ENCODE assay signal across 8 mouse cellular contexts in the genomic region with DNA sequence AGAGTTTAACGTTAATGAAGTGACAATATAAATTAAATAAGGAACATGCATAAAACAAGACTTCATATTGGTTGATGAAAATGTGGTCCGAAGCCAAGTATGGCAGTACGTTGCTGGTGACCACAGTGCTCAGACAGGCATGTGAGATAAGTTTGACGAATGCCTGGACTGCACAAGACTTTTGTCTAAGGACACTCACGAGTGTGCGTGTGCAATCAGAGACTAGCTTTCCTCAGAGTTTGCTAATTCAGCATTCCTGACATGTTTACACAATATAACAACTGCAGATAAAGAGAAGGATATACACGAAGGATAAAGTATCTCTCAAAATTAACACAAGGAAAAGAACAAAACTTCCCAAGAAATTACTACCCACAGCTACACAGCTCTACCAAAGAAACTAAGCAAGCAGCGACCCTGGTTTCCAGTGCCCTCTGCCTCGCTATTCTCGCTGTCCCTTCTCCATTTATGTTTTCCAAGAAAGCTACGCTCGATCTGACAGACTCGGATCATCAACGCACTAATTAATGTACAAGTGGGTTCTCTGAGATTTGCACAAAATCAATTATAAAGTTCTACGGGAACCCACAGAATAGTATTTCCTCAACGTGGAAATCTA. TPM values are rescaled to one million over a fixed set of nuclear protein-coding genes. Genes with fewer than 3 reads are reported as not detected.
A peak's percentile ranks its signal among the peaks of the same experiment; 100 is the strongest.
DNase-seq lines count a peak whose midpoint lies in the region; ATAC-seq and TF ChIP-seq lines count a peak whose summit lies in the region.

No protein-coding gene starts in this region.

- H3K4me1 ChIP-seq in bone marrow macrophage, adult 2 months (ENCODE audit: control insufficient read depth, insufficient read depth, low read length), result peaks cover 8% of the 10 kb centered on the region
- H3K4me1 ChIP-seq in heart, embryonic 15.5 days (replicated peaks), result peaks cover 15% of the 10 kb centered on the region
- H3K4me1 ChIP-seq in liver, embryonic 14.5 days (replicated peaks; ENCODE audit: control insufficient read depth in 2 of 2, insufficient read depth in 2 of 2, low read length in 1 of 2), result peaks cover 11 to 16% of the 10 kb centered on the region in 2 experiments

- no peaks in the 10 kb centered on the region for H3K9me3 ChIP-seq in heart, embryonic 15.5 days (replicated peaks)
- H3K9me3 ChIP-seq in liver, embryonic 14.5 days (ENCODE audit: control insufficient read depth, low read length), result no peaks in the 10 kb centered on the region

- H3K27me3 ChIP-seq in heart, embryonic 15.5 days, result no peaks in the 10 kb centered on the region
- H3K27me3 ChIP-seq in liver, embryonic 14.5 days (ENCODE audit: control insufficient read depth, insufficient read depth, low read length), result no peaks in the 10 kb centered on the region
- H3K27me3 ChIP-seq in splenic B cell, adult 2 months (ENCODE audit: control insufficient read depth, insufficient read depth, low read length, poor library complexity, severe bottlenecking), result no peaks in the 10 kb centered on the region

- peak; percentile 20 for DNase-seq in kidney, adult 9 months
- no peak for DNase-seq in kidney, postnatal 25 days
- DNase-seq in liver, embryonic 14.5 days (ENCODE audit: low read depth in 3 of 3, low spot score in 3 of 3), result peak; percentile 6 to 31 (median 20)
- peak; percentile 29 for DNase-seq in splenic B cell, adult 2 months (ENCODE audit: low read depth, low spot score)
- DNase-seq in frontal cortex, postnatal 10 days (ENCODE audit: low spot score in 2 of 2), result no peak
- no peak for DNase-seq in ovary, postnatal 36 days (ENCODE audit: low spot score)

- peak overlapping the region; percentile 79 for H3K4me2 ChIP-seq in heart, embryonic 15.5 days
- peak overlapping the region; percentile 95 for H3K4me2 ChIP-seq in liver, embryonic 14.5 days (ENCODE audit: low read depth)

- peak overlapping the region; percentile 73 for H3K4me3 ChIP-seq in bone marrow macrophage, adult 2 months (ENCODE audit: insufficient read depth, low read length)
- peak overlapping the region; percentile 94 for H3K4me3 ChIP-seq in heart, embryonic 15.5 days
- H3K4me3 ChIP-seq in liver, embryonic 14.5 days (ENCODE audit: insufficient read depth in 1 of 2, low read depth in 2 of 2, low read length in 2 of 2), result peak overlapping the region; percentile 81 to 82

- H3K27ac ChIP-seq in bone marrow macrophage, adult 2 months (ENCODE audit: insufficient read depth, low read depth, low read length), result peak overlapping the region; percentile 85
- peak overlapping the region; percentile 100 for H3K27ac ChIP-seq in heart, embryonic 15.5 days
- peak overlapping the region; percentile 90 for H3K27ac ChIP-seq in liver, embryonic 14.5 days

- TF ChIP-seq POLR2A in bone marrow macrophage, adult 2 months (IDR thresholded peaks at IDR 0.05; ENCODE audit: borderline replicate concordance, low read depth, low read length), result no peak

- TF ChIP-seq EP300 in liver, embryonic 14.5 days (IDR thresholded peaks at IDR 0.05; ENCODE audit: low read depth), result no peak

- WGBS in heart, embryonic 15.5 days, result 7% methylated on average over 16 of the region's 16 CpGs
- 6% methylated on average over 16 of the region's 16 CpGs for WGBS in liver, embryonic 14.5 days (ENCODE audit: insufficient replicate concordance)

- ATAC-seq in heart, embryonic 15.5 days (replicated peaks; ENCODE audit: insufficient number of reproducible peaks, insufficient read depth, low FRiP score, low read depth), result 0 out of 2 replicates have a peak, but pooled peaks have one; percentile 1
- ATAC-seq in liver, embryonic 14.5 days (ENCODE audit: insufficient read depth), result peak; percentile 22

- TF ChIP-seq CTCF in bone marrow macrophage, adult 2 months (IDR thresholded peaks at IDR 0.05; ENCODE audit: low read depth, low read length), result no peak
- TF ChIP-seq CTCF in liver, embryonic 14.5 days (IDR thresholded peaks at IDR 0.05; ENCODE audit: low read depth), result no peak

- peak overlapping the region; percentile 91 for H3K9ac ChIP-seq in heart, embryonic 15.5 days
- H3K9ac ChIP-seq in liver, embryonic 14.5 days (replicated peaks), result peak overlapping the region; percentile 86

- H3K36me3 ChIP-seq in heart, embryonic 15.5 days, result no peaks in the 10 kb centered on the region
- no peaks in the 10 kb centered on the region; the same call in 1 of the 2 replicates for H3K36me3 ChIP-seq in liver, embryonic 14.5 days (replicated peaks; ENCODE audit: control insufficient read depth, insufficient read depth, low read depth)
- peaks cover 2% of the 10 kb centered on the region; the same call in 1 of the 2 replicates for H3K36me3 ChIP-seq in splenic B cell, adult 2 months (ENCODE audit: control insufficient read depth, insufficient read depth, low read length, poor library complexity, severe bottlenecking)

RNA-seq across cellular contexts. Expression of a gene that starts 2.9 kb away (rescaled TPM):
- polyA plus RNA-seq in bone marrow macrophage, adult 2 months (2012; ENCODE audit: insufficient read depth, insufficient read length, missing spikeins), result 40.7 and 41.7 TPM in 2 replicates
- 29.3 and 30.1 TPM in 2 replicates for polyA plus RNA-seq in heart, embryonic 15.5 days (2015; fragmentation: Nextera tagmentation; extraction: Ambion mirVana)
- 8.2 and 11.8 TPM in 2 replicates for polyA plus RNA-seq in liver, embryonic 14.5 days (2012; rRNA removed)
- polyA plus RNA-seq in liver, embryonic 14.5 days (2014; fragmentation: Nextera tagmentation; extraction: Ambion mirVana), result 15.1 and 15.3 TPM in 2 replicates

RNA-seq across cellular contexts. Expression of a gene that starts 16.3 kb away (rescaled TPM):
- 16.6 and 20.3 TPM in 2 replicates for polyA plus RNA-seq in bone marrow macrophage, adult 2 months (2012; ENCODE audit: insufficient read depth, insufficient read length, missing spikeins)
- 8.8 and 11.9 TPM in 2 replicates for polyA plus RNA-seq in heart, embryonic 15.5 days (2015; fragmentation: Nextera tagmentation; extraction: Ambion mirVana)
- polyA plus RNA-seq in liver, embryonic 14.5 days (2012; rRNA removed), result 1.5 and 1.9 TPM in 2 replicates
- 3.5 and 3.6 TPM in 2 replicates for polyA plus RNA-seq in liver, embryonic 14.5 days (2014; fragmentation: Nextera tagmentation; extraction: Ambion mirVana)

RNA-seq across cellular contexts. Expression of a gene that starts 51.2 kb away (rescaled TPM):
- 0.28 and 0.33 TPM in 2 replicates for polyA plus RNA-seq in bone marrow macrophage, adult 2 months (2012; ENCODE audit: insufficient read depth, insufficient read length, missing spikeins)
- 44.5 and 45.9 TPM in 2 replicates for polyA plus RNA-seq in heart, embryonic 15.5 days (2015; fragmentation: Nextera tagmentation; extraction: Ambion mirVana)
- 0.40 and 0.52 TPM in 2 replicates for polyA plus RNA-seq in liver, embryonic 14.5 days (2012; rRNA removed)
- polyA plus RNA-seq in liver, embryonic 14.5 days (2014; fragmentation: Nextera tagmentation; extraction: Ambion mirVana), result 0.39 and 0.81 TPM in 2 replicates

Comparison
In these comparisons a context has a peak if more than half of its experiments do, and no peak if none do; other contexts are left out.
1. DNase-seq: peak in kidney, adult 9 months (single experiment), liver, embryonic 14.5 days (3 of 3) and splenic B cell, adult 2 months (single experiment); none in kidney, postnatal 25 days (0 of 2), frontal cortex, postnatal 10 days (0 of 2) and ovary, postnatal 36 days (single experiment).
2. RNA of a gene that starts 51.2 kb away (polyA plus RNA-seq): 44.5 to 45.9 TPM in heart, embryonic 15.5 days; 0.39 to 0.81 TPM in liver, embryonic 14.5 days and 0.28 to 0.33 TPM in bone marrow macrophage, adult 2 months; every median in the first group is over 10 times any median in the second.
3. Peak in every context shown above with its lines, with median percentiles within 50 percentile points of each other: H3K27ac ChIP-seq and H3K4me3 ChIP-seq.